Mouse (Mus musculus) embryo, embryonic 10.5 days (tissue): ENCODE results near the gene Rsph14.

ENCODE experiments used
- DNase-seq: peaks from one replicate; pipeline ENCODE4 v3.0.0-alpha.2; 2015; ENCODE audit warnings: low spot score

The Rsph14 gene

DNA sequence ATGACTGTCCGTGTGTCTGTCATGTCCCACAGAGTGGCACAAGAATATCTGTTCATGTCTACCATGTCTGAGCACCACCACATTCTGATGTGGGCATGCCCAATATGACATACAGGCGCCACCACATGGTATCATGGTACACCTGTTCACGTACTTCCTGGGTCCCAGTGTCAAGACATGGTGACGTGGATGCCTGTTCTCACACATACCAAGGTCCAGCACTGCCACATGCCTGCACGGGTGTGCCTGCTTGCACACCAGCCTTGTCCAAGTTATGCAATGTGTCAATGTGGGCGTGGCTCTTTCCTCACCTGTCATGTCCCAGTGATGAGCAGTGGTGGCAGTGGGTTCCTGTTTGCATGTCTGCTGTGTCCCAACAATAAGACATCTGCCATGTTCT is 99.9 kb downstream of the Rsph14 start:
- no peak for DNase-seq

DNA sequence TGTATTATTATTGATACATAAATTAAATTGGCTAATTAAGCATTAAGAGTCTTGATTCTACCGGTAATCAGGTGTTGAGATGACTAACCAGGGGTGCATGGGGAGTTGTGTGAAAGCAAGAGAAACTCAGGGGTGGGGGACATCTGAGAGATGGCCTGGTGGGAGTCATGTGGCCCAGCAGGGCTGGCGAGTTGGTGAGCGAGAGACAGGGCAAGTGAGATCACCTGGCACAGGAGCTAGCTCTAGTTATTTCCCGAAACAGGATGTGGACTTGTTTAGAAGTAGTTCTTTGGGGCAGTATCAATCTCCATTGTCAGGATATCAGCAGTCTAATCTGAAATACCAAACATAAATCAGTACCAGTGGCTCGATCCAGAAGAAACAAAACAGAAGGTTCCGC is 100.8 kb downstream of the Rsph14 start:
- DNase-seq = no peak

DNA sequence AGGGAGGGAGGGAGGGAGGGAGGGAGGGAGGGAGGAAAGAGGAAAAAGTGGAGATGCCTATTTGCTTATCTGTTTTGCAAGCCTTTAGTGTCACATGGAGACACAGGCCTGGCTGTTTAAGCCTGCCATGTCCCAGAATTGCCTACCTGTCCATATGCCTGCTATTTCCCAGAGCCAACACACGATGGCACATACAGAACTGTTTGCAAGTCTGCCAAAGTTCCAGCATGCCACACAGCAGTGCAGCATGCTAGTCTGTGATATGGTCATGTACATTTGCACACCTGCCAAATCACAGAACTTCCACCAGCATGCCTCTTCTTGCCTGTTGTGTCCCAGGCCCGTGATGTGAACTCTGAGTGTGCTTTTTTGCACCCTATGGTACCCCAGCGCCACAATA is 101.8 kb downstream of the Rsph14 start:
- no peak for DNase-seq

GRCm38 (mm10) chr10:74929578-74929977 is 102.8 kb downstream of the Rsph14 start:
- no peak for DNase-seq

- no peak for DNase-seq
These were observed 104.1 kb downstream of the Rsph14 start for GRCm38 (mm10) chr10:74928276-74928675.

DNA sequence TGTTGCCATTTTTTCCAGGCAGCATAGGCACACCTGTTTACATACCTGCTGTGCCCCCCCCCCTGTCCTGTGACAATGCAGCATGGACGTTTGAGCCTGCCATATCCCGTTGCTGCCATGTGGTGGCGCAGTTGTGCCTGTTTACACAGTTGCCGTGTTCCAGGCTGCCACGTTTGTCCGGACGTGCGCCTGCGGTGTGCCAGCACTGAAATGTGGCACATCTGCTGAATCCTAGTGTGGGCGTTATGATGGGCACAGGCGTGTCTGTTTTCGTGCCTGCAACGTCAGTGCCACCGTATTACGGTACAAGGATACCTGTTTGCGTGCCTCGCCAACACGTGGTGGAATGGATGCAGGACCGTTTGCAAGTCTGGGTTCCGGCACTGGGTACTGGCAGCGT is 107.1 kb downstream of the Rsph14 start:
- peak; percentile 70 for DNase-seq

GRCm38 (mm10) chr10:74924274-74924673 is 108.1 kb downstream of the Rsph14 start:
- no peak for DNase-seq

GRCm38 (mm10) chr10:74922763-74923162 is 109.6 kb downstream of the Rsph14 start:
- no peak for DNase-seq

DNA sequence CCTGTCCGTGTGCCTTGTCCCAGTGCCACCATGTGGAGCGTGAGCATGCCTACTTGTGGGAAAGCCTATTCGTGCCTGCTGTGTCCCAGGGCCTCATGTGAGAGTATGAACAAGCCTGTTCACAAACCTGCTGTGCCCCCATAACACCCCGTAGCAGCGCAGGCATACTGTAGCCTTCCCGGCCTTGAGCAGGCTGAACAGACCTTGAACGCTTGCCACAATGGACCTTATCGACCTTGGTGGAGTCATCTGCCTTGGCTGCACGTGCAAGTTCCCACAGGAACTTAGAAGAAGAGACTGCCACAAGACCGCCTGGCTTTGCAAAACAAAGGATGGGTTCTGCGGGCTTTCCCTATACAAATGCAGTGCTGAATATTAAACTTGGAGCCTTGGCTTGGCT is 110.8 kb downstream of the Rsph14 start:
- no peak for DNase-seq

DNA sequence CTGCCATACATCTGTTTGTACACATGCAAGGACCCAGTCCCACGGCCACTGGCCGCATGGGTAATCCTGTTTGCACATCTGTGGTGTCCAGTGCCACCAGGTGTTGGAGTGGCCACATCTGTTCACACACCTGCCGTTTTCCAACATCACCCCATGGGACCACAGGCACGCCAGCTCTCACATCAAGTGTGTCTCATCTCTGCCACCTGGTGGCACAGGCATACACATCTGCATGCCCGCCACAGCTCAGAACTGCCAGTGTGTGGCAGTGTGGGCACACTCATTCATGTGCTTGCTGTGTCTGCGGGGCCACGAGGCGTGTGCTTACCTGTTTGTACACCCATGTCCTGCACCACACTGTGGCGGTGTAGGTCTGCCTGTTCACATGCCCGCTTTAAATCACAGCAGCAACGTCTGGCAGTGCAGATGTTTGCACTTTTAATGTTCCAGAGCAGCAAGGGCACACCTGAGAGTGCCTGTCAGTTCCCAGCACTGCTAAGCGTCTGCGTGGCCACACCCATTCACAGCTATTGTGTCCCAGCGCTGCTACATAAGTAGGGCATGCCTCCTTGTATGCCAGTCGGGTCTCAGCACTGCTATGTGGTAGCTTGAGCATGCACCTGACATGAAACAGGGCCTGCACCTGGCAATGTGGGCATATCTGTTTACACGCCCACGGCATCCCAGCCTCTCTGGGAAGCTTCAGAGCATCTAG is 111.4 kb downstream of the Rsph14 start:
- peak; percentile 54 for DNase-seq

- no peak for DNase-seq
These were observed 113.1 kb downstream of the Rsph14 start for GRCm38 (mm10) chr10:74919277-74919676.

GRCm38 (mm10) chr10:74908431-74908830 is 124.0 kb downstream of the Rsph14 start:
- DNase-seq = no peak
